Mouse (Mus musculus) forebrain, embryonic 13.5 days (tissue): Measurements from ENCODE around the gene Rnf31. TPM values are rescaled to one million over a fixed set of nuclear protein-coding genes. Genes with fewer than 3 reads are reported as not detected.

Source experiments
- ATAC-seq: fragments of 200-750 bp; cut with Nextera tagmentation; 2 replicates; pipeline ENCODE4 v1.8.0; 2017
- H3K27ac ChIP-seq: fragments of 300-500 bp; sonication (generic); 2 replicates; pipeline ENCODE4 v1.5.1; 2015; ENCODE audit warnings: inconsistent platforms, mild to moderate bottlenecking, moderate library complexity
- H3K27me3 ChIP-seq: fragments of 300-500 bp; sonication (generic); 2 replicates; pipeline ENCODE4 v1.6.1; 2015; ENCODE audit warnings: mild to moderate bottlenecking, inconsistent platforms
- H3K36me3 ChIP-seq: fragments of 300-500 bp; sonication (generic); 2 replicates; pipeline ENCODE4 v1.6.1; 2015; ENCODE audit warnings: mild to moderate bottlenecking, inconsistent platforms; ENCODE audit not compliant: poor library complexity, severe bottlenecking
- H3K4me1 ChIP-seq: fragments of 300-500 bp; sonication (generic); 2 replicates; pipeline ENCODE4 v1.6.1; 2015; ENCODE audit warnings: inconsistent platforms
- H3K4me2 ChIP-seq: fragments of 300-500 bp; sonication (generic); 2 replicates; pipeline ENCODE4 v1.6.1; 2015; ENCODE audit warnings: inconsistent platforms, mild to moderate bottlenecking, moderate library complexity
- H3K4me3 ChIP-seq: fragments of 300-500 bp; sonication (generic); 2 replicates; pipeline ENCODE4 v1.5.1; 2015; ENCODE audit warnings: mild to moderate bottlenecking, inconsistent platforms
- H3K9ac ChIP-seq: fragments of 300-500 bp; sonication (generic); 2 replicates; pipeline ENCODE4 v1.6.1; 2015; ENCODE audit warnings: mild to moderate bottlenecking, inconsistent platforms
- H3K9me3 ChIP-seq: fragments of 300-500 bp; sonication (generic); replicated peaks from 2 replicates; pipeline ENCODE4 v1.6.1; 2016; ENCODE audit warnings: inconsistent platforms
- WGBS: fragments of 180-500 bp; shearing (Covaris S2); methylation state at CpG from one replicate; pipeline ENCODE4 v1.1.7; 2015; 5-methylcytosine and 5-hydroxymethylcytosine counted together
- polyA plus RNA-seq: library from polyadenylated mRNA; unstranded; fragments of >200 nt; fragmentation: Nextera tagmentation; extraction: Ambion mirVana; gene quantifications from 2 replicates; pipeline ENCODE4 v1.2.1, GENCODE M21; 2015

Rnf31 gene
- 13.3 and 22.0 TPM in 2 replicates for polyA plus RNA-seq

GRCm38 (mm10) chr14:55591331-55591891 is at the start of gene Rnf31:
TSS of gene Rnf31 (plus strand) at chr14:55591708.
- Histone ChIP-seq H3K9me3 (no peaks in the 10 kb centered on the region), H3K4me2 (peak within 1 kb of the TSS; percentile 92), H3K9ac (peak within 1 kb of the TSS; percentile 89), H3K27me3 (no peaks in the 10 kb centered on the region), H3K27ac (peak within 1 kb of the TSS; percentile 94), H3K4me3 (peak within 1 kb of the TSS; percentile 92), H3K4me1 (peaks cover 32% of the 10 kb centered on the region), H3K36me3 (peaks cover 38% of the 10 kb centered on the region)
- under 1% methylated on average over 33 of the region's 33 CpGs for WGBS
- ATAC-seq: peak; percentile 90

- H3K27ac ChIP-seq: no peak overlapping the region
- H3K9ac ChIP-seq: no peak overlapping the region
- H3K4me1 ChIP-seq: peaks cover 36% of the 10 kb centered on the region
- no peaks in the 10 kb centered on the region for H3K9me3 ChIP-seq
- H3K4me2 ChIP-seq: no peak overlapping the region
- no peak for ATAC-seq
- 95% methylated on average over 12 of the region's 12 CpGs for WGBS
- no peaks in the 10 kb centered on the region for H3K27me3 ChIP-seq
- peaks cover 15% of the 10 kb centered on the region for H3K36me3 ChIP-seq
- no peak overlapping the region for H3K4me3 ChIP-seq
Measured at GRCm38 (mm10) chr14:55542268-55542667, 49.2 kb upstream of the Rnf31 start.

GRCm38 (mm10) chr14:55544334-55544733 is 47.2 kb upstream of the Rnf31 start:
- Histone ChIP-seq H3K4me2 (no peak overlapping the region; the same call in 1 of the 2 replicates), H3K36me3 (peaks cover 35% of the 10 kb centered on the region), H3K4me1 (peaks cover 36% of the 10 kb centered on the region), H3K4me3 (no peak overlapping the region), H3K27ac (0 out of 2 replicates have a peak overlapping the region, but pooled peaks have one; percentile 27), H3K27me3 (no peaks in the 10 kb centered on the region), H3K9ac (0 out of 2 replicates have a peak overlapping the region, but pooled peaks have one; percentile 4), H3K9me3 (no peaks in the 10 kb centered on the region)
- 63% methylated on average over 9 of the region's 9 CpGs for WGBS
- no peak for ATAC-seq

GRCm38 (mm10) chr14:55550191-55550590 is 41.3 kb upstream of the Rnf31 start:
- no peak for ATAC-seq
- 80% methylated on average over 6 of the region's 6 CpGs for WGBS

GRCm38 (mm10) chr14:55551347-55551746 is 40.2 kb upstream of the Rnf31 start:
- peaks cover 20% of the 10 kb centered on the region for H3K36me3 ChIP-seq
- no peak overlapping the region for H3K9ac ChIP-seq
- no peaks in the 10 kb centered on the region for H3K4me1 ChIP-seq
- H3K4me2 ChIP-seq: no peak overlapping the region
- 73% methylated on average over 5 of the region's 5 CpGs for WGBS
- no peak overlapping the region for H3K4me3 ChIP-seq
- ATAC-seq: no peak
- no peak overlapping the region for H3K27ac ChIP-seq
- H3K9me3 ChIP-seq: no peaks in the 10 kb centered on the region
- H3K27me3 ChIP-seq: no peaks in the 10 kb centered on the region

More at GRCm38 (mm10) chr14:55550191-55550590, 41.3 kb upstream of the Rnf31 start:
- Histone ChIP-seq H3K4me3 (no peak overlapping the region), H3K27me3 (no peaks in the 10 kb centered on the region), H3K4me1 (no peaks in the 10 kb centered on the region), H3K9ac (no peak overlapping the region), H3K4me2 (no peak overlapping the region), H3K9me3 (no peaks in the 10 kb centered on the region), H3K27ac (no peak overlapping the region), H3K36me3 (peaks cover 23% of the 10 kb centered on the region)

GRCm38 (mm10) chr14:55551794-55552193 is 39.7 kb upstream of the Rnf31 start:
- WGBS: 94% methylated on average over 8 of the region's 8 CpGs
- H3K36me3 ChIP-seq: peaks cover 20% of the 10 kb centered on the region
- H3K4me3 ChIP-seq: no peak overlapping the region
- H3K9me3 ChIP-seq: no peaks in the 10 kb centered on the region
- no peaks in the 10 kb centered on the region for H3K27me3 ChIP-seq
- H3K4me2 ChIP-seq: no peak overlapping the region
- no peak overlapping the region for H3K27ac ChIP-seq
- no peaks in the 10 kb centered on the region for H3K4me1 ChIP-seq
- ATAC-seq: no peak
- no peak overlapping the region for H3K9ac ChIP-seq

GRCm38 (mm10) chr14:55554635-55555034 is 36.9 kb upstream of the Rnf31 start:
- Histone ChIP-seq H3K4me2 (no peak overlapping the region), H3K36me3 (no peaks in the 10 kb centered on the region), H3K27ac (no peak overlapping the region), H3K9ac (no peak overlapping the region), H3K4me3 (no peak overlapping the region), H3K27me3 (no peaks in the 10 kb centered on the region), H3K9me3 (no peaks in the 10 kb centered on the region), H3K4me1 (peaks cover 7% of the 10 kb centered on the region)
- no peak for ATAC-seq

GRCm38 (mm10) chr14:55555788-55556187 is 35.7 kb upstream of the Rnf31 start:
- no peaks in the 10 kb centered on the region for H3K36me3 ChIP-seq
- 85% methylated on average over 3 of the region's 3 CpGs for WGBS
- no peak for ATAC-seq
- no peaks in the 10 kb centered on the region for H3K9me3 ChIP-seq
- no peak overlapping the region for H3K27ac ChIP-seq
- H3K4me1 ChIP-seq: peaks cover 7% of the 10 kb centered on the region
- H3K27me3 ChIP-seq: no peaks in the 10 kb centered on the region
- no peak overlapping the region for H3K4me2 ChIP-seq
- H3K4me3 ChIP-seq: no peak overlapping the region
- no peak overlapping the region for H3K9ac ChIP-seq

GRCm38 (mm10) chr14:55557003-55557402 is 34.5 kb upstream of the Rnf31 start:
- H3K9me3 ChIP-seq: no peaks in the 10 kb centered on the region
- no peak overlapping the region for H3K9ac ChIP-seq
- 26% methylated on average over 5 of the region's 5 CpGs for WGBS
- no peak overlapping the region for H3K27ac ChIP-seq
- H3K4me1 ChIP-seq: peaks cover 19% of the 10 kb centered on the region
- H3K36me3 ChIP-seq: no peaks in the 10 kb centered on the region
- H3K27me3 ChIP-seq: no peaks in the 10 kb centered on the region
- ATAC-seq: no peak
- no peak overlapping the region for H3K4me3 ChIP-seq
- H3K4me2 ChIP-seq: no peak overlapping the region

GRCm38 (mm10) chr14:55557587-55557986 is 33.9 kb upstream of the Rnf31 start:
- WGBS: 91% methylated on average over 3 of the region's 3 CpGs
- no peak overlapping the region for H3K27ac ChIP-seq
- H3K9ac ChIP-seq: no peak overlapping the region
- no peaks in the 10 kb centered on the region for H3K27me3 ChIP-seq
- no peak overlapping the region for H3K4me3 ChIP-seq
- H3K4me2 ChIP-seq: no peak overlapping the region
- H3K36me3 ChIP-seq: no peaks in the 10 kb centered on the region
- no peak for ATAC-seq
- H3K4me1 ChIP-seq: peaks cover 21% of the 10 kb centered on the region
- H3K9me3 ChIP-seq: no peaks in the 10 kb centered on the region

- peaks cover 9% of the 10 kb centered on the region for H3K36me3 ChIP-seq
- peak overlapping the region; percentile 66 for H3K4me3 ChIP-seq
- H3K27ac ChIP-seq: no peak overlapping the region
- peaks cover 21% of the 10 kb centered on the region for H3K4me1 ChIP-seq
- peak overlapping the region; percentile 87 for H3K9ac ChIP-seq
- H3K4me2 ChIP-seq: peak overlapping the region; percentile 77
- H3K27me3 ChIP-seq: no peaks in the 10 kb centered on the region
- 58% methylated on average over 6 of the region's 6 CpGs for WGBS
- H3K9me3 ChIP-seq: no peaks in the 10 kb centered on the region
- ATAC-seq: no peak
Measured at GRCm38 (mm10) chr14:55558740-55559448, 32.6 kb upstream of the Rnf31 start.

- 0% methylated on average over 27 of the region's 27 CpGs for WGBS
Measured at GRCm38 (mm10) chr14:55559799-55560201, 31.7 kb upstream of the Rnf31 start, which contains the start of gene Dcaf11. TSS of gene Dcaf11 (plus strand) at chr14:55560006.

More at GRCm38 (mm10) chr14:55559799-55560201, 31.7 kb upstream of the Rnf31 start, which contains the start of gene Dcaf11:
- H3K36me3 ChIP-seq: peaks cover 18% of the 10 kb centered on the region
- H3K9me3 ChIP-seq: no peaks in the 10 kb centered on the region
- H3K27me3 ChIP-seq: no peaks in the 10 kb centered on the region
- H3K4me2 ChIP-seq: peak within 1 kb of the TSS; percentile 77
- H3K27ac ChIP-seq: peak within 1 kb of the TSS; percentile 98
- ATAC-seq: peak; percentile 80
- H3K4me3 ChIP-seq: peak within 1 kb of the TSS; percentile 66
- peak within 1 kb of the TSS; percentile 87 for H3K9ac ChIP-seq
- peaks cover 21% of the 10 kb centered on the region for H3K4me1 ChIP-seq
